Mouse (Mus musculus): ENCODE measurements at regions not wholly inside any gene's neighbourhood (a gene's known extent, or its start where the extent isn't known, plus 50 kb on each side); places are given as distances from the start of the nearest gene placed in this dataset.

GRCm38 (mm10) chr12:25181317-25181716, 84.4 kb upstream of the Id2 start:
- no peak for TF ChIP-seq CTCF (IDR thresholded peaks at IDR 0.05; ENCODE audit: control insufficient read depth, insufficient read depth, insufficient read length)
- TF ChIP-seq FOSL1 (IDR thresholded peaks at IDR 0.05; ENCODE audit: insufficient read depth, low read length, poor library complexity, severe bottlenecking) = peak; percentile 46
- TF ChIP-seq MYOG (IDR thresholded peaks at IDR 0.05; ENCODE audit: control insufficient read depth, extremely low read depth, insufficient read length) = no peak
- TF ChIP-seq MYOD1 (IDR thresholded peaks at IDR 0.05; ENCODE audit: control insufficient read depth, insufficient read length, low read depth) = peak; percentile 38
- TF ChIP-seq MAX (IDR thresholded peaks at IDR 0.05) = peak; percentile 88
- peak; percentile 49 for TF ChIP-seq CEBPB (IDR thresholded peaks at IDR 0.05; ENCODE audit: low read depth)
- no peak for TF ChIP-seq USF1 (IDR thresholded peaks at IDR 0.05; ENCODE audit: low read depth)
- no peak overlapping the region for H3ac ChIP-seq (ENCODE audit: control insufficient read depth, insufficient read length, low read depth)
- no peaks in the 10 kb centered on the region for H3K27me3 ChIP-seq (ENCODE audit: control insufficient read depth, insufficient read depth, insufficient read length)
- H3K79me2 ChIP-seq (ENCODE audit: control insufficient read depth, insufficient read depth) = no peaks in the 10 kb centered on the region
- no peaks in the 10 kb centered on the region for H3K36me3 ChIP-seq (ENCODE audit: control insufficient read depth, insufficient read depth)
- H3K79me3 ChIP-seq (ENCODE audit: low read depth) = no peaks in the 10 kb centered on the region
- no peak overlapping the region for H3K4me3 ChIP-seq (ENCODE audit: insufficient read depth, poor library complexity, severe bottlenecking)

DNA sequence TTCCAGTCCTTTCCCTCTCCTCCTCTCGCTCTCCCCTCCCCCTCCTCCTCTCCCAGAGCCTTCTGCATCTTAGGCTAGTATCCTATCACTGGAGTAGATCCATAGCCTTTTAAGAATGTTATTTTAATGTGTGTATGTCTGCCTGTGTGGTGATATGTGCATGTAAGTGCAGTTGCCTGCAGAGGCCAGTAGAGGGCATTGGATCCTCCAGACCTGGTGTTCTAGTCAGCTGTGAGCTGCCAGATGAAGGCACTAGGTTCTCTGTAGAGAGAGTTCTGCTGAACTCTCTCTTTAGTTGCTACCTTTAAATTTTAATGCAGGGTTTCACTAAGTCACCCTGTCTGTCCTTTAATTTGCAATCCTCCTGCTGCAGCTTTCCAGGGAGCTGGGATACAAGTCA, 83.9 kb upstream of the Id2 start:
- Histone ChIP-seq H3ac (ENCODE audit: control insufficient read depth, insufficient read length, low read depth) (no peak overlapping the region), H3K27me3 (ENCODE audit: control insufficient read depth, insufficient read depth, insufficient read length) (no peaks in the 10 kb centered on the region), H3K79me3 (ENCODE audit: low read depth) (no peaks in the 10 kb centered on the region), H3K4me3 (ENCODE audit: insufficient read depth, poor library complexity, severe bottlenecking) (no peak overlapping the region), H3K36me3 (ENCODE audit: control insufficient read depth, insufficient read depth) (no peaks in the 10 kb centered on the region), H3K79me2 (ENCODE audit: control insufficient read depth, insufficient read depth) (no peaks in the 10 kb centered on the region)
- TF ChIP-seq MYOG (IDR thresholded peaks at IDR 0.05; ENCODE audit: control insufficient read depth, extremely low read depth, insufficient read length) (no peak), MYOD1 (IDR thresholded peaks at IDR 0.05; ENCODE audit: control insufficient read depth, insufficient read length, low read depth) (no peak), FOSL1 (IDR thresholded peaks at IDR 0.05; ENCODE audit: insufficient read depth, low read length, poor library complexity, severe bottlenecking) (no peak), CTCF (IDR thresholded peaks at IDR 0.05; ENCODE audit: control insufficient read depth, insufficient read depth, insufficient read length) (no peak), USF1 (IDR thresholded peaks at IDR 0.05; ENCODE audit: low read depth) (no peak), MAX (IDR thresholded peaks at IDR 0.05) (no peak), CEBPB (IDR thresholded peaks at IDR 0.05; ENCODE audit: low read depth) (no peak)

DNA sequence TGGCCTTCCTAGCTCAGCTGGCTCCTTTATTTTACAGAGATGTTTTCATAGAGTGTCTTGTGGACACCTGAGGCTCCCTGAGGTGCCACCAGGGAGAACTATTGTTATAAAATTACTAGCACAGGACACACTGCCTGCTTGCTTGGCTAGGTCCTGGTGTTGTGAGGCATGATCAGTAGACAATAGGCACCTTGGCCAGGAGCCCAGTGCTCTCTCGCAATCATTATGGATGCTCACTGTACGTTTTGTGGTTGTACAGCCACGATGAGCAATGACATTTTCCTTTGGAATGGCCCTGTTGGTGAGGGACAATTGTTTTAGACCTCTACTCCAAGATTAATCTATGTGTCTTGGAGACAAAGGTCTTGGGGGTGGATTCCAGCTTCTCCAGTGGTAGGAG, 83.3 kb upstream of the Id2 start:
- no peak for TF ChIP-seq CTCF (IDR thresholded peaks at IDR 0.05; ENCODE audit: control insufficient read depth, insufficient read depth, insufficient read length)
- no peak for TF ChIP-seq FOSL1 (IDR thresholded peaks at IDR 0.05; ENCODE audit: insufficient read depth, low read length, poor library complexity, severe bottlenecking)
- TF ChIP-seq CEBPB (IDR thresholded peaks at IDR 0.05; ENCODE audit: low read depth) = no peak
- TF ChIP-seq MYOD1 (IDR thresholded peaks at IDR 0.05; ENCODE audit: control insufficient read depth, insufficient read length, low read depth) = no peak
- TF ChIP-seq MYOG (IDR thresholded peaks at IDR 0.05; ENCODE audit: control insufficient read depth, extremely low read depth, insufficient read length) = no peak
- no peak for TF ChIP-seq USF1 (IDR thresholded peaks at IDR 0.05; ENCODE audit: low read depth)
- no peak for TF ChIP-seq MAX (IDR thresholded peaks at IDR 0.05)

DNA sequence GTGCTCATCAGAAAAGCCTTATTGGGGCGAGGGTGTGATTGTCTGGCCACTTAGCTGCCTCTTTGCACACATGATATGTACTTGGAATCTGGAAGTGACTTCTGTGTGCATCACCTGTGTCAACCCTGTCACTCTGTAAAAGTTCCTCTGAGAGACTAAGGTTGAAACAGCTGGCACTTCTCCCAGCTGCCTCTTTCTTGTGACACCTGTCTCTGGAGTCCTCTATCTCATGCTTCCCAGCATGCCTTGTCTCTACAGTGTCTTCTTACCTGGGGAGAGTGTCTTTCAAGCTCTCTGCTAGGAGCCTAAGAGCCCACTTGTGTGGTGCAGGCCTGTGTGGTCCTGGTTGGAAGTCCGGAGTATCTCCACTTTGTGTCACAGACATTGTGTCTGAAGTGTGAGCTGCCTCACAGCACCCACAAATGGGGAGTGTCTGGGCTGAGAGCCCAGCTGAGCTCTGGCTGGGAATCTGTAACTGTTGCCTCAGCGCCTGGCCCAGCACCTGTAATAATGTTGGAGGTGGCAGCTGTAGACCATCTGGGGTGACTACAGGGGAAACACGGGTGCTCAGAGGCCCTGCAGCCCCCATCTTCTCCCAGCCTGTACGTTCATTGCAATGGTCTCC, 81.7 kb upstream of the Id2 start:
- Histone ChIP-seq H3K27me3 (ENCODE audit: control insufficient read depth, insufficient read depth, insufficient read length) (no peaks in the 10 kb centered on the region), H3K79me2 (ENCODE audit: control insufficient read depth, insufficient read depth) (no peaks in the 10 kb centered on the region), H3K36me3 (ENCODE audit: control insufficient read depth, insufficient read depth) (no peaks in the 10 kb centered on the region), H3K4me3 (ENCODE audit: insufficient read depth, poor library complexity, severe bottlenecking) (no peak overlapping the region), H3K79me3 (ENCODE audit: low read depth) (no peaks in the 10 kb centered on the region), H3ac (ENCODE audit: control insufficient read depth, insufficient read length, low read depth) (no peak overlapping the region)
- TF ChIP-seq MYOD1 (IDR thresholded peaks at IDR 0.05; ENCODE audit: control insufficient read depth, insufficient read length, low read depth) (no peak), MAX (IDR thresholded peaks at IDR 0.05) (no peak), CTCF (IDR thresholded peaks at IDR 0.05; ENCODE audit: control insufficient read depth, insufficient read depth, insufficient read length) (no peak), USF1 (IDR thresholded peaks at IDR 0.05; ENCODE audit: low read depth) (no peak), CEBPB (IDR thresholded peaks at IDR 0.05; ENCODE audit: low read depth) (no peak), FOSL1 (IDR thresholded peaks at IDR 0.05; ENCODE audit: insufficient read depth, low read length, poor library complexity, severe bottlenecking) (no peak), MYOG (IDR thresholded peaks at IDR 0.05; ENCODE audit: control insufficient read depth, extremely low read depth, insufficient read length) (no peak)

More for the DNA sequence above, 83.3 kb upstream of the Id2 start:
- Histone ChIP-seq H3K79me2 (ENCODE audit: control insufficient read depth, insufficient read depth) (no peaks in the 10 kb centered on the region), H3K27me3 (ENCODE audit: control insufficient read depth, insufficient read depth, insufficient read length) (no peaks in the 10 kb centered on the region), H3ac (ENCODE audit: control insufficient read depth, insufficient read length, low read depth) (no peak overlapping the region), H3K4me3 (ENCODE audit: insufficient read depth, poor library complexity, severe bottlenecking) (no peak overlapping the region), H3K36me3 (ENCODE audit: control insufficient read depth, insufficient read depth) (no peaks in the 10 kb centered on the region), H3K79me3 (ENCODE audit: low read depth) (no peaks in the 10 kb centered on the region)

DNA sequence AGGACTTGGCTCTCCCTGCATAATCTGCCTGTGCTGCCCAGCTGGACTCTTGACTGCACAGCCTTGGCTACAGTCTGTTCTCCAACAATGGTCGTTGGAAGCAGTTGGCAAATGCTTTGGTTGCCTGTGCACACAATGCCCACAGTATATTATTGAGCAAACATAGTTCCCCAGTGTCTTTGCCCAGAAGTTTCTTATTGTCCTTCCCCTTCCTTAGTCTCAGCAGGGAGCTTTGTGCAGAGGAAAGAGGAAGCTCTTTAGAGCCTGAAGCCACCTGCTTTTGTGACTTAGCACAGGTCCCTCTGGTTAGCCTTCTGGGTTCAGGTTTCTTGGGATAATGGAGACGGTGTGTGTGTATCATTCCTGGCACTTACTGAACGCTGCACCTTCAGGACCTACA, 80.9 kb upstream of the Id2 start:
- Histone ChIP-seq H3K79me2 (ENCODE audit: control insufficient read depth, insufficient read depth) (no peaks in the 10 kb centered on the region), H3K79me3 (ENCODE audit: low read depth) (no peaks in the 10 kb centered on the region), H3K27me3 (ENCODE audit: control insufficient read depth, insufficient read depth, insufficient read length) (no peaks in the 10 kb centered on the region), H3K36me3 (ENCODE audit: control insufficient read depth, insufficient read depth) (no peaks in the 10 kb centered on the region), H3K4me3 (ENCODE audit: insufficient read depth, poor library complexity, severe bottlenecking) (no peak overlapping the region), H3ac (ENCODE audit: control insufficient read depth, insufficient read length, low read depth) (no peak overlapping the region)
- TF ChIP-seq MAX (IDR thresholded peaks at IDR 0.05) (no peak), FOSL1 (IDR thresholded peaks at IDR 0.05; ENCODE audit: insufficient read depth, low read length, poor library complexity, severe bottlenecking) (no peak), USF1 (IDR thresholded peaks at IDR 0.05; ENCODE audit: low read depth) (no peak), MYOG (IDR thresholded peaks at IDR 0.05; ENCODE audit: control insufficient read depth, extremely low read depth, insufficient read length) (no peak), MYOD1 (IDR thresholded peaks at IDR 0.05; ENCODE audit: control insufficient read depth, insufficient read length, low read depth) (no peak)

DNA sequence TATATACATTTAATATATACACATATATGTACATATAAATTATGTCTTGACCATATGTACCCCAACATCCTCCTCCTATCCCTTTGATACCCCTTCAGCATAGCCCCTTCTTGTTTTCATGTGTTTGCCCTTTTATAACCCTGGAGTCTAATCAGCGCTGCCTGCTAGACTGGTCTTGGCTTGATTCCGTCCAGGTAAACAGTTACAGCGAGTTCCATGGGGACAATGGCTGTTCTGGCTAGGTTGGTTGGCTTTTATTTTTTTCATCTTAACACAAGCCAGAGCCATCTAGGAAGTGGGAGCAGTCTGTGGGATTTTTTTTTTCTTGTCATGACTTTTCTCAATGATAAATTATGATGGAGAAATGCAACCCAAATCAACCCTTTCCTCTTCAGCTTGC, 79.6 kb upstream of the Id2 start:
- no peak overlapping the region for H3ac ChIP-seq (ENCODE audit: control insufficient read depth, insufficient read length, low read depth)
- no peaks in the 10 kb centered on the region for H3K79me2 ChIP-seq (ENCODE audit: control insufficient read depth, insufficient read depth)
- TF ChIP-seq MYOD1 (IDR thresholded peaks at IDR 0.05; ENCODE audit: control insufficient read depth, insufficient read length, low read depth) (no peak), CTCF (IDR thresholded peaks at IDR 0.05; ENCODE audit: control insufficient read depth, insufficient read depth, insufficient read length) (no peak), USF1 (IDR thresholded peaks at IDR 0.05; ENCODE audit: low read depth) (no peak), CEBPB (IDR thresholded peaks at IDR 0.05; ENCODE audit: low read depth) (no peak), FOSL1 (IDR thresholded peaks at IDR 0.05; ENCODE audit: insufficient read depth, low read length, poor library complexity, severe bottlenecking) (no peak), MYOG (IDR thresholded peaks at IDR 0.05; ENCODE audit: control insufficient read depth, extremely low read depth, insufficient read length) (no peak), MAX (IDR thresholded peaks at IDR 0.05) (no peak)
- H3K27me3 ChIP-seq (ENCODE audit: control insufficient read depth, insufficient read depth, insufficient read length) = no peaks in the 10 kb centered on the region
- H3K36me3 ChIP-seq (ENCODE audit: control insufficient read depth, insufficient read depth) = no peaks in the 10 kb centered on the region
- no peak overlapping the region for H3K4me3 ChIP-seq (ENCODE audit: insufficient read depth, poor library complexity, severe bottlenecking)
- no peaks in the 10 kb centered on the region for H3K79me3 ChIP-seq (ENCODE audit: low read depth)
